8 mouse cellular contexts compared by ENCODE assay signal in the genomic region with DNA sequence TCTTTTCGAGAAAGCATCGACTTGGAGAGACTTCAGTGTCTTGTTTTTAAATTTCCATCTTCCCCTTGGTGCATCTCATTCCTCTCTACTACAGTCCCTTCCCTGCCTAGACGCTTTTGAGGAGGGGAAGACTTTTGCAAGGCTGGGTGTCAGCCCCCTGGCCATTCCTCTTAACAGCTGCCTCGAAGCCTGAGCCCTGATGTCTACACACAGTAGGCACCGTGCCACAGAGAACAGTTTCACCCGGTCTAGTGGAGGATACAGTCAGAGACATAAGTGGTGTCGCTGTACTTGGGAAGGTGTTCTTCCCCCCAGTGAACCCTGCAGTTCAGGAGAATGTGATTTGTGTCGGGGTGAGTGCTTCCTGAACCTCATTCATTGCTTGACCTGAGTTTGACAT. TPM values are rescaled to one million over a fixed set of nuclear protein-coding genes. Genes with fewer than 3 reads are reported as not detected.
DNase-seq lines count a peak whose midpoint lies in the region; ATAC-seq lines count a peak whose summit lies in the region.
"Had no signal": no experiment of that assay in that cellular context is flagged by ENCODE, and none has a peak within 500 bp of the region (broad histone marks: within the 10 kb centered on the region; RNA-seq: fewer than 3 reads in every experiment).

No protein-coding gene starts in this region.

- no peak overlapping the region for H3K27ac ChIP-seq in embryonic facial prominence, embryonic 14.5 days (replicated peaks; ENCODE audit: low read depth, low read length)
- H3K27ac ChIP-seq in intestine, embryonic 16.5 days (ENCODE audit: low read length), result peak overlapping the region; percentile 99
- H3K27ac ChIP-seq in midbrain, embryonic 15.5 days, result no peak overlapping the region

- peaks cover 25% of the 10 kb centered on the region for H3K36me3 ChIP-seq in embryonic facial prominence, embryonic 14.5 days (ENCODE audit: control insufficient read depth, insufficient read depth, low read length)
- peaks cover 9% of the 10 kb centered on the region for H3K36me3 ChIP-seq in intestine, embryonic 16.5 days (ENCODE audit: control insufficient read depth, insufficient read depth, low read length)
- peaks cover 13% of the 10 kb centered on the region; the same call in 1 of the 2 replicates for H3K36me3 ChIP-seq in midbrain, embryonic 15.5 days (replicated peaks)

- DNase-seq in monocyte, adult 2 months (ENCODE audit: low read depth in 1 of 2, low spot score in 2 of 2), result peak; percentile 37 to 39
- DNase-seq in embryonic facial prominence, embryonic 14.5 days (ENCODE audit: low spot score), result no peak
- DNase-seq in right cerebral cortex, postnatal 4 days, result no peak
- DNase-seq in left cerebral cortex, postnatal 4 days, result no peak

- ATAC-seq in monocyte, adult 5-6 weeks (replicated peaks; ENCODE audit: insufficient number of reproducible peaks, low FRiP score, low TSS enrichment, poor library complexity, severe bottlenecking), result no peak
- ATAC-seq in embryonic facial prominence, embryonic 14.5 days (ENCODE audit: low read depth), result no peak
- ATAC-seq in intestine, embryonic 16.5 days, result no peak
- no peak for ATAC-seq in midbrain, embryonic 15.5 days (replicated peaks)

- peak overlapping the region; percentile 72 for H3K4me3 ChIP-seq in embryonic facial prominence, embryonic 14.5 days (ENCODE audit: low read depth, low read length)
- H3K4me3 ChIP-seq in intestine, embryonic 16.5 days (ENCODE audit: low read length), result peak overlapping the region; percentile 91
- H3K4me3 ChIP-seq in midbrain, embryonic 15.5 days, result peak overlapping the region; percentile 76

- peak overlapping the region; percentile 91 for H3K9ac ChIP-seq in embryonic facial prominence, embryonic 14.5 days (ENCODE audit: low read depth, low read length)
- H3K9ac ChIP-seq in intestine, embryonic 16.5 days (ENCODE audit: low read depth, low read length), result peak overlapping the region; percentile 95
- H3K9ac ChIP-seq in midbrain, embryonic 15.5 days, result no peak overlapping the region

- H3K27me3 ChIP-seq in embryonic facial prominence, embryonic 14.5 days (replicated peaks; ENCODE audit: control insufficient read depth, insufficient read depth, low read length), result no peaks in the 10 kb centered on the region
- no peaks in the 10 kb centered on the region for H3K27me3 ChIP-seq in intestine, embryonic 16.5 days (replicated peaks; ENCODE audit: control insufficient read depth, insufficient read depth, low read length)
- no peaks in the 10 kb centered on the region for H3K27me3 ChIP-seq in midbrain, embryonic 15.5 days (replicated peaks)

- no peaks in the 10 kb centered on the region for H3K9me3 ChIP-seq in embryonic facial prominence, embryonic 14.5 days (ENCODE audit: control insufficient read depth, low read length)
- H3K9me3 ChIP-seq in intestine, embryonic 16.5 days (ENCODE audit: control insufficient read depth, low read length), result no peaks in the 10 kb centered on the region
- no peaks in the 10 kb centered on the region for H3K9me3 ChIP-seq in midbrain, embryonic 15.5 days

- peak overlapping the region; percentile 77 for H3K4me2 ChIP-seq in embryonic facial prominence, embryonic 14.5 days (ENCODE audit: low read depth, low read length)
- peak overlapping the region; percentile 68 for H3K4me2 ChIP-seq in intestine, embryonic 16.5 days (ENCODE audit: low read depth, low read length)
- peak overlapping the region; percentile 58 for H3K4me2 ChIP-seq in midbrain, embryonic 15.5 days

- intact Hi-C loops in left cerebral cortex, postnatal 4 days (cut with DNase I), result no loop called here

- WGBS in embryonic facial prominence, embryonic 14.5 days, result 73% methylated on average over 8 of the region's 8 CpGs
- 59% methylated on average over 8 of the region's 8 CpGs for WGBS in intestine, embryonic 16.5 days
- 83% methylated on average over 8 of the region's 8 CpGs for WGBS in midbrain, embryonic 15.5 days

- H3K4me1 ChIP-seq in embryonic facial prominence, embryonic 14.5 days (ENCODE audit: control insufficient read depth, insufficient read depth, low read length), result peaks cover 8% of the 10 kb centered on the region
- peaks cover 21% of the 10 kb centered on the region for H3K4me1 ChIP-seq in intestine, embryonic 16.5 days (ENCODE audit: control insufficient read depth, insufficient read depth, low read length)
- H3K4me1 ChIP-seq in midbrain, embryonic 15.5 days, result peaks cover 30% of the 10 kb centered on the region

RNA-seq across cellular contexts. Expression of a gene that starts 0.5 kb away (rescaled TPM):
- 0.68 to 0.96 TPM in 2 of 3 replicates, not detected in the other for total RNA-seq in monocyte, adult 5-6 weeks (2017)
- 0.22 and 0.37 TPM in 2 replicates for polyA plus RNA-seq in embryonic facial prominence, embryonic 14.5 days (2014; fragmentation: Nextera tagmentation; extraction: Ambion mirVana)
- 0.24 and 0.28 TPM in 2 replicates for polyA plus RNA-seq in intestine, embryonic 16.5 days (2015; fragmentation: Nextera tagmentation; extraction: Ambion mirVana)
- 0.29 and 0.54 TPM in 2 replicates for polyA plus RNA-seq in midbrain, embryonic 15.5 days (2015; fragmentation: Nextera tagmentation; extraction: Ambion mirVana)
- total RNA-seq in left cerebral cortex, postnatal 4 days (2021), result not detected

RNA-seq across cellular contexts. Expression of a gene that starts 1.0 kb away (rescaled TPM):
- total RNA-seq in monocyte, adult 5-6 weeks (2017), result 72.2 to 74.2 TPM (median 73.7 TPM) in 3 replicates
- 147 and 160 TPM in 2 replicates for polyA plus RNA-seq in embryonic facial prominence, embryonic 14.5 days (2014; fragmentation: Nextera tagmentation; extraction: Ambion mirVana)
- polyA plus RNA-seq in intestine, embryonic 16.5 days (2015; fragmentation: Nextera tagmentation; extraction: Ambion mirVana), result 236 and 245 TPM in 2 replicates
- polyA plus RNA-seq in midbrain, embryonic 15.5 days (2015; fragmentation: Nextera tagmentation; extraction: Ambion mirVana), result 154 and 164 TPM in 2 replicates
- total RNA-seq in left cerebral cortex, postnatal 4 days (2021), result 10 to 100 TPM; 86.2 to 91.6 TPM

RNA-seq across cellular contexts. Expression of a gene that starts 27.0 kb away (rescaled TPM):
- 0.38 to 8.0 TPM (median 2.7 TPM) in 3 replicates for total RNA-seq in monocyte, adult 5-6 weeks (2017)
- 9.3 and 14.2 TPM in 2 replicates for polyA plus RNA-seq in embryonic facial prominence, embryonic 14.5 days (2014; fragmentation: Nextera tagmentation; extraction: Ambion mirVana)
- polyA plus RNA-seq in intestine, embryonic 16.5 days (2015; fragmentation: Nextera tagmentation; extraction: Ambion mirVana), result 9.7 and 10.1 TPM in 2 replicates
- polyA plus RNA-seq in midbrain, embryonic 15.5 days (2015; fragmentation: Nextera tagmentation; extraction: Ambion mirVana), result 9.1 and 11.4 TPM in 2 replicates
- 1 to 10 TPM; 2.8 to 2.9 TPM for total RNA-seq in left cerebral cortex, postnatal 4 days (2021)

RNA-seq across cellular contexts. Expression of a gene that starts 27.2 kb away (rescaled TPM):
- total RNA-seq in monocyte, adult 5-6 weeks (2017), result 118 to 218 TPM (median 126 TPM) in 3 replicates
- polyA plus RNA-seq in embryonic facial prominence, embryonic 14.5 days (2014; fragmentation: Nextera tagmentation; extraction: Ambion mirVana), result 88.9 and 97.8 TPM in 2 replicates
- 39.9 and 41.9 TPM in 2 replicates for polyA plus RNA-seq in intestine, embryonic 16.5 days (2015; fragmentation: Nextera tagmentation; extraction: Ambion mirVana)
- polyA plus RNA-seq in midbrain, embryonic 15.5 days (2015; fragmentation: Nextera tagmentation; extraction: Ambion mirVana), result 50.9 and 53.1 TPM in 2 replicates
- total RNA-seq in left cerebral cortex, postnatal 4 days (2021), result 10 to 100 TPM; 83.3 to 89.6 TPM

RNA-seq across cellular contexts. Expression of a gene that starts 36.1 kb away (rescaled TPM):
- total RNA-seq in monocyte, adult 5-6 weeks (2017), result not detected in 3 replicates
- polyA plus RNA-seq in embryonic facial prominence, embryonic 14.5 days (2014; fragmentation: Nextera tagmentation; extraction: Ambion mirVana), result 1.4 and 4.5 TPM in 2 replicates
- 201 and 253 TPM in 2 replicates for polyA plus RNA-seq in intestine, embryonic 16.5 days (2015; fragmentation: Nextera tagmentation; extraction: Ambion mirVana)
- 17.4 and 18.8 TPM in 2 replicates for polyA plus RNA-seq in midbrain, embryonic 15.5 days (2015; fragmentation: Nextera tagmentation; extraction: Ambion mirVana)
- total RNA-seq in left cerebral cortex, postnatal 4 days (2021), result 1 to 10 TPM in 1 of 2 experiments, under 1 TPM in 1; 0.40 to 1.4 TPM
- total RNA-seq: common myeloid progenitor, adult 5-6 weeks had no signal

Comparison
In these comparisons a context has a peak if more than half of its experiments do, and no peak if none do; other contexts are left out.
1. DNase-seq: peak in monocyte, adult 2 months (2 of 2); none in embryonic facial prominence, embryonic 14.5 days (single experiment), right cerebral cortex, postnatal 4 days (single experiment) and left cerebral cortex, postnatal 4 days (single experiment).
2. Peak in every context shown above with its lines, with median percentiles within 50 percentile points of each other: H3K4me2 ChIP-seq and H3K4me3 ChIP-seq.